In the genomic region with DNA sequence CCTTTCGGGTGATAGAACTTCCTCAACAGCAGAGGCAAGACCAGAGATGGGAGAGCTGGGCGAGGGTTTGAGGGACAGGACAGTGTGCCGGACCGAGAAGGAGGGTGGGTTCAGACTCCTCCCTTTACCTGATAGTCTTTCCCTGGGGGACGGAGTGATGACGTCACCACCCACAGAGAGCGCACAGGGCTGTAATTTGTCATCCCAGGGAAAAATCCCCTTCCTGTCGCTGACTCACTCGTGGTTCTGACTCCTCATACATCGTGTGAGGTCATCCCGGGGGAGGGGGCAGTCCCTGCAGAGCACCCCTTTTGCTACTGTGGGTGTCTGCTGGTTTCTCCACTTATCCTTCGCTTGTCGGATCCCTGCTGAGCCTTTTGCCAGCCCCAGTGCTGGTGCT, we compare ENCODE assay signal across 10 mouse cellular contexts.
DNase-seq lines count a peak whose midpoint lies in the region; ATAC-seq lines count a peak whose summit lies in the region.
"Had no signal": no experiment of that assay in that cellular context is flagged by ENCODE, and none has a peak within 500 bp of the region (broad histone marks: within the 10 kb centered on the region; RNA-seq: fewer than 3 reads in every experiment).

No protein-coding gene starts in this region.

- H3K36me3 ChIP-seq in hindbrain, embryonic 11.5 days (ENCODE audit: control insufficient read depth, insufficient read depth, low read length): no peaks in the 10 kb centered on the region
- no peaks in the 10 kb centered on the region for H3K36me3 ChIP-seq in hindbrain, embryonic 16.5 days (ENCODE audit: control insufficient read depth, insufficient read depth, low read length)
- H3K36me3 ChIP-seq: embryonic facial prominence, embryonic 13.5 days had no signal

- no peak overlapping the region for H3K27ac ChIP-seq in hindbrain, embryonic 11.5 days (ENCODE audit: low read depth, low read length)
- H3K27ac ChIP-seq in hindbrain, embryonic 16.5 days (ENCODE audit: low read depth, low read length): no peak overlapping the region

- no peak overlapping the region for H3K4me3 ChIP-seq in hindbrain, embryonic 11.5 days (ENCODE audit: low read depth, low read length)
- H3K4me3 ChIP-seq in hindbrain, embryonic 16.5 days (ENCODE audit: low read length): no peak overlapping the region
- H3K4me3 ChIP-seq: embryonic facial prominence, embryonic 13.5 days had no signal

- WGBS in hindbrain, embryonic 11.5 days: 54% methylated on average over 12 of the region's 13 CpGs
- WGBS in hindbrain, embryonic 16.5 days: 57% methylated on average over 13 of the region's 13 CpGs

- no peak overlapping the region for H3K9ac ChIP-seq in hindbrain, embryonic 11.5 days (ENCODE audit: low read depth, low read length)
- H3K9ac ChIP-seq in hindbrain, embryonic 16.5 days (ENCODE audit: low read depth, low read length): no peak overlapping the region

- no peak for DNase-seq in hindbrain, embryonic 11.5 days (ENCODE audit: low spot score)
- peak; percentile 78 for DNase-seq in 3T3-L1 (ENCODE audit: low read depth, low spot score)
- DNase-seq in frontal cortex, postnatal 36 days (ENCODE audit: low spot score in 2 of 2): no peak
- DNase-seq: thymus, postnatal 25 days had no signal

- no peaks in the 10 kb centered on the region for H3K27me3 ChIP-seq in hindbrain, embryonic 11.5 days (ENCODE audit: control insufficient read depth, insufficient read depth, low read length)
- no peaks in the 10 kb centered on the region for H3K27me3 ChIP-seq in hindbrain, embryonic 16.5 days (replicated peaks; ENCODE audit: control insufficient read depth, insufficient read depth, low read length)
- H3K27me3 ChIP-seq: embryonic facial prominence, embryonic 13.5 days had no signal

- no peaks in the 10 kb centered on the region for H3K9me3 ChIP-seq in hindbrain, embryonic 11.5 days (ENCODE audit: control insufficient read depth, low read length)
- no peaks in the 10 kb centered on the region for H3K9me3 ChIP-seq in hindbrain, embryonic 16.5 days (ENCODE audit: control insufficient read depth, low read length)
- H3K9me3 ChIP-seq: embryonic facial prominence, embryonic 13.5 days had no signal

- no peak overlapping the region for H3K4me2 ChIP-seq in hindbrain, embryonic 11.5 days (replicated peaks; ENCODE audit: low read depth, low read length)
- H3K4me2 ChIP-seq in hindbrain, embryonic 16.5 days (ENCODE audit: low read length): no peak overlapping the region
- H3K4me2 ChIP-seq: midbrain, embryonic 11.5 days had no signal

- no peaks in the 10 kb centered on the region for H3K4me1 ChIP-seq in hindbrain, embryonic 11.5 days (replicated peaks; ENCODE audit: control insufficient read depth, insufficient read depth, low read length)
- 0 out of 2 replicates have a peak, but pooled peaks cover 2% of the 10 kb centered on the region for H3K4me1 ChIP-seq in hindbrain, embryonic 16.5 days (ENCODE audit: control insufficient read depth, insufficient read depth, low read depth, low read length)

- peak; percentile 65; the same call in 1 of the 2 replicates for ATAC-seq in hindbrain, embryonic 11.5 days (ENCODE audit: low FRiP score)
- no peak for ATAC-seq in hindbrain, embryonic 16.5 days
- ATAC-seq in CD4-positive, CD25-positive, alpha-beta regulatory T cell, adult 4 months: peak; percentile 91
- peak; percentile 83 for ATAC-seq in inflammation-experienced regulatory T-cells, adult 6 months
- no peak for ATAC-seq in megakaryocyte-erythroid progenitor cell, adult 5-6 weeks (replicated peaks; ENCODE audit: low FRiP score, low TSS enrichment, poor library complexity, severe bottlenecking)

Comparison
In these comparisons a context has a peak if more than half of its experiments do, and no peak if none do; other contexts are left out.
1. ATAC-seq: peak in hindbrain, embryonic 11.5 days (single experiment), CD4-positive, CD25-positive, alpha-beta regulatory T cell, adult 4 months (single experiment) and inflammation-experienced regulatory T-cells, adult 6 months (single experiment); none in hindbrain, embryonic 16.5 days (single experiment) and megakaryocyte-erythroid progenitor cell, adult 5-6 weeks (single experiment).